Mouse (Mus musculus) activated CD4-positive, CD25-positive, alpha-beta regulatory T cell, adult 4 months (primary cell): ENCODE measurements around the gene Rps6kb1. TPM values are rescaled to one million over a fixed set of nuclear protein-coding genes. Genes with fewer than 3 reads are reported as not detected.

Experiments
- ATAC-seq: one replicate; pipeline ENCODE4 v1.8.0; 2017
- polyA plus RNA-seq, 2 experiments: library from polyadenylated mRNA; unstranded; fragments of 100-300 nt; shearing (Covaris generic); gene quantifications; one replicate each; pipeline ENCODE4 v1.2.1; 2017

The Rps6kb1 gene
- polyA plus RNA-seq, 2 experiments from 2014 or later, result 40.2 to 56.5 TPM

GRCm38 (mm10) chr11:86464275-86464674 is 80.3 kb downstream of the Rps6kb1 start:
- peak; percentile 28 for ATAC-seq

GRCm38 (mm10) chr11:86462579-86462978 is 82.0 kb downstream of the Rps6kb1 start:
- ATAC-seq, result no peak

- ATAC-seq, result no peak
These were observed 85.7 kb downstream of the Rps6kb1 start for GRCm38 (mm10) chr11:86458866-86459265.

- ATAC-seq, result no peak
These were observed 87.1 kb downstream of the Rps6kb1 start for GRCm38 (mm10) chr11:86457545-86457944.

- no peak for ATAC-seq
These were observed 90.6 kb downstream of the Rps6kb1 start for GRCm38 (mm10) chr11:86453991-86454390.

Other genes with a start within 250 kb of the Rps6kb1 start
- 10 to 100 TPM in 1 of 2 experiments, 1 to 10 TPM in 1; 8.5 to 11.0 TPM for gene Med13, start 187.2 kb downstream of the Rps6kb1 start, polyA plus RNA-seq
- 10 to 100 TPM; 45.5 to 54.7 TPM for gene Rnft1, start 60.1 kb downstream of the Rps6kb1 start, polyA plus RNA-seq
- gene Tubd1, start 186 bp upstream of the Rps6kb1 start, polyA plus RNA-seq, result 1 to 10 TPM; 5.7 to 5.9 TPM
- gene Vmp1, start 139.0 kb upstream of the Rps6kb1 start, polyA plus RNA-seq, result 100 to 1,000 TPM; 563 to 667 TPM
- 10 to 100 TPM in 1 of 2 experiments, 1 to 10 TPM in 1; 9.9 to 10.6 TPM for gene Ptrh2, start 139.2 kb upstream of the Rps6kb1 start, polyA plus RNA-seq
- gene Cltc, start 212.8 kb upstream of the Rps6kb1 start, polyA plus RNA-seq, result 10 to 100 TPM; 79.9 to 83.6 TPM